Mouse (Mus musculus) kidney, adult 18-20 months (tissue): ENCODE measurements around the gene Egfl7.
A peak's percentile ranks its signal among the peaks of the same experiment; 100 is the strongest.

Source experiments
- DNase-seq: peaks from one replicate; pipeline ENCODE4 v3.0.0; 2021

Egfl7 gene

DNA sequence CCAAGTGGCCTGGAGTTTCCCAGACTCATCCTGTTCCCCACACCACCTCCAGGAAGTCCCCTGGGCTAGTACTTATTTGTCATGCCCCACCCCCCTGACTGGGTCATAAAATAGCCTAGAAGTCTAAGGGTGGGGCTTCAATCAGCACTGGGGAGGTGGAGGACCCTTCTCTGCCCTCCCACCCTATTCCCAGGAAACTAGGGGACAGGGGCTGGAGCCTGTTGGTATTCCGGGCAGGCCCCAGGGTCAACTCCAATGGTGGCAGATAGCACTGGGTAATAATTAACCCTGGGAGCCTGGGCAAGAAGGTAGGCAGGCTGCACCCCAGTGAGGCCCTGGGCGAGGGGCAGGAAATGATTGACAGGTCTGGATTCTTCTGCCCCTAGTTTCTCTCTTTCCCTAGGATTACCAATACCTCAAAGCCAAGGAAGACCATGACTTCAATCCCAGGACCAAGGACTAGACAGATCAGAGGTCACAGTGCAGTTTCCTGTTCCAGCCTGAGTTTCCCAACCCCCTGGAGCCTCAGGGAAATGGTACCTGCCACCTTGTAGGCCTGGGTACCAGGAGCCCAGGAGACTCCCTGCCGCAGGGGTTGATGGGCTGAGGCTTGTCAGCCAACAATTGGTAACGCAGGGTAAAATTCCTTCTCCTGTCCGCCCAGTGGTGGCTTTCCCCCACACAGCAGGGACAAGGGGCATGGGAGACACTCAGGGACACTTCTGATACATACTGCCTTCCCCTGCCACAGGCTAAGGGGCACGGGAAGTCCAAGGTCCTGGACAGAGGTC, 15.3 kb downstream of the Egfl7 start:
- peak; percentile 69 for DNase-seq

GRCm38 (mm10) chr2:26595725-26596435, 16.1 kb downstream of the Egfl7 start:
- no peak for DNase-seq

GRCm38 (mm10) chr2:26596898-26597297, 17.1 kb downstream of the Egfl7 start:
- no peak for DNase-seq

DNA sequence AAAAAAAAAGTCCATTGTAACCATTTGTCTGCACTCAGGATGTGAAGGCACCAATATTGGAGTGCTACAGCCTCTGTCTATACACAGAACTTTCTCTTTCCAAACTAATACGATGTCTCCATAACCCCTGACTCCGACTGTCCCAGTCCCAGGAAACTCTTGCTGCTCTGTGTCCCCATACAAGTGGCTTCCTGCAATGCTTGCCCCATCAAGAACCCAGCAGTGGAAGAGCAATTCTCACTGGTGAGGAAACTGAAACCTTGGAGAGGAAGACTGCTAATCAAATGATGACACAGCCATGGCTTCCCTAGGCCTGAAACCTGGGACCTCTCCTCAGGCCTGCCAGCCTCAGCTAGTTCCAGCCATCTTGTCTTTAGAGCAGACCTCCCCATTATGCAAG, 18.0 kb downstream of the Egfl7 start:
- no peak for DNase-seq

DNA sequence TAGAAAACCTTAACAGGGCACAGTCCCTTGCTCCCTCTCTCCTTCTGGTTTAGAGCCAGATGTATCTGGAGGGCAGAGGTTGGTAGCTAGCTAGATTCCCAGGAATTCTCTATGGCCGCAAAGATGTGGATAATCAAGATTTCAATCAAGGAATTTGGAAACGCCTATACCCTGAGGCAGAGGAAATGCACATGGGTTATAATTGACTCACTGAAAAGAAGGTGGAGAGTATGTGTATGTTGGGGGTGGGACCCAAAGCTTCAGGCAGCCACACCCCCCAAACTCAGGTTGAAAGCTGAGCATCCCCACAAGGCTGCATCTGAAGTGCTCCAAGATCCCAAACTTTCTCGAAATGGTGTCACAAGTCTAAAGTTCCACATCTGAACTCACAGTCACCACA, 18.6 kb downstream of the Egfl7 start:
- no peak for DNase-seq

- DNase-seq, result peak; percentile 48
These were observed 20.2 kb downstream of the Egfl7 start for GRCm38 (mm10) chr2:26599965-26600364.

- DNase-seq, result no peak
These were observed 20.9 kb downstream of the Egfl7 start for GRCm38 (mm10) chr2:26600664-26601063.

GRCm38 (mm10) chr2:26601595-26601994, 21.8 kb downstream of the Egfl7 start:
- no peak for DNase-seq

- DNase-seq, result no peak
These were observed 22.8 kb downstream of the Egfl7 start for GRCm38 (mm10) chr2:26602631-26603030.

DNA sequence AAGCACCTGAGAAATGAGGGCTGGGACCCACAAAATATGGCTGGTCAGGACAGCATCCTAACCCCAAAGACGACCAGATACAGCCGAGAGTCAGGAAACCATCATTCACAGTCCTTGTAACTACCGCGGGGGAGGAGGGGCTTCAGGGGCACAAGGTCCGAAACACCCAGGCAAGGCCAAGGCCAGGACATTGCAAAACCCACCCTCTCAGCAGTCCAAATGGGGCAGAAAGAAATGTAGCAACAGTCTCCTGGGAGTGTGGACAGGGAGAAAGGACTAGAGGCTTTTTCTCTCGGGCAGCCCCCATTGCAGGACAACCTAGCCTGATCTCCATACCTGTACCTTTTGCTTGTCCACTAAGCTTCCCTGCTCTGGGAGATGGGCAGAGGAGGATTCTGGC, 23.3 kb downstream of the Egfl7 start:
- DNase-seq, result no peak

DNA sequence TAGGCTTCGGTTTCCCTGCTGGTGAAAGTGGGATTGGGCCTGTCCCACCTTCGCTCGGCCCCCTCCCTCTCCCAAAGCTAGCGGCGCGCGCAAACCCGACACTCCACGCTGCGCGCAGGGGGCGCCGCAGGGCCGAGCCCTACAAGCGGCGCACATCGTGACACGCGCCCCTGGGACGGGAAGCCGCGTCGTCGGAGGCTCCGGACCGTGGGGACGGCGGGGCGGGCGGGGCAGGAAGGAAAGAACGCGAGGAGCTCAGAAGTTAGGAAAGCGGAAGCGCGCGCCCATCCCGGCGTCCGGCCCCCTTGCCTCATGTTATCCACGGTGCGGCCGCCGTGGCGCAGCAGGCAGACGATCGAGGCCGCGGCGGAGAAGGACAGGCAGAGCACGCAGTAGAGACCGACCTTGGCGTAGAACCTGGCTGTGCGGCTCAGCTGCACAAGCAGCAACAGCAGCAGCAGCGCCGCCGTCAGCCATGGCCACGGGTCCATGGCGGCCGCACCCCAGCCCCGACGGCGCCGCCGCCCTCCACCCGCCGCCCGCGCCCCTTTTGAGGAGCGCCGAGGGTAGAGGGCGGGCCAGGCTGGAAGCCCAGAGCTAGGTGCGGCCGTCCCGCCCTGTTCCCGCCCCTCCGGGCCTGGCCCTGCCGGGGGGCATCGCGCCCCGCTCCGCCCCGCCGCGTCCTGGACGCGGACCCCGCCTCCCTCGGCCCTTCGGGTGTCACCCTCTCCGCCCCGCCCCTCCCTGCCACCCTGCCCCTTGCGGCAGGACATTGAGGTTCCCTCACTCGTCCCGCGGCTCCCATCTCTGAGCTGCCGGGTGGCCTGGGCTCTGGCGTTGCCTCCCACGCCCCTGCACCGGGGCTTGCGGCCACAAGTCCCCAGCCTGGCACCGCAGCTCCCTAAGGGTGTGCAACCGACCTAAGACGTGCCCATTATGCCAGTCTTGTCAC, 24.2 kb downstream of the Egfl7 start, which contains the start of gene Agpat2:
Agpat2 (minus strand) TSS at position 698 of the 952 bp plus-strand sequence.
- peak; percentile 83 for DNase-seq

GRCm38 (mm10) chr2:26605331-26605730, 25.5 kb downstream of the Egfl7 start:
- no peak for DNase-seq

DNA sequence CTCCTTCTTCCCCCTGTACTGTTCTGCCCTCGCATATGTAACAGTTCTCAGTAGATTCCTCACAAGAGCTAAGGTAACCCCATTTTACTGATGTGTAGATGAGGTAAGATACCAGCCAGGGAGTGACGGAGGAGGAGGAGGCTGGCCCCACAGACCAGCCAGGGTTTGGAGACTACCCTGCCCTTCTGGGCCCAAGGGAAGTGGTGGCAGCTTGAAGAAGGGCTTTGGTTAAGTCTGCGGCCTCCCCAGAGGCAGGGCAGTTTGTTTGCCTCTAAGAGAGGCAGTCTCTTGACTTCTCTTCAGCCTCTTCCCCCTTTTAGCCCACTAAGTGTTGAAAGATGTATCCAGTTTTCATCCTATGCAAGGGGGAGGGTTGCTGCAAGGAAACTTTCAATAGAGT, 26.8 kb downstream of the Egfl7 start:
- no peak for DNase-seq

- DNase-seq, result no peak
These were observed 27.5 kb downstream of the Egfl7 start for GRCm38 (mm10) chr2:26607056-26607910.

DNA sequence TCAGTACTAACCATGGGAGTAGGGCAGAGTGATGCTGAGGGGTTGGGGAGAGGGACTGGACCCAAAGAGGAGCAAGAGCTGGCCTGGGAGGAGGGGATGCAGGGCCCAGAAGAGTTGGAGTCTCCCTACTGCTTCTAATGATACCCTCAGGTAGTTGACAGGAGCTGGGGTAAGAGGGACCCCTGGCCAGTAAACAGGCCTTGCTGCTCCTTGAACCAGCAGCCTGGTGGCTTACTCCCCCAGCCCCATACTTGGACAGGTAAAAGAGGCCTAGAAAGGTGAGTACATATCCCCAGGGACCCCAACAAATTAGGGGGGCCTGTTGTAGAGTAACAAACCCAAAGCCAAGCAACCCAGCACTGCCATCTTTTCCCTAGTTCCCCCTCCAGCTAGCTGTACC, 29.0 kb downstream of the Egfl7 start:
- no peak for DNase-seq

GRCm38 (mm10) chr2:26609261-26609661, 29.4 kb downstream of the Egfl7 start:
- no peak for DNase-seq

DNA sequence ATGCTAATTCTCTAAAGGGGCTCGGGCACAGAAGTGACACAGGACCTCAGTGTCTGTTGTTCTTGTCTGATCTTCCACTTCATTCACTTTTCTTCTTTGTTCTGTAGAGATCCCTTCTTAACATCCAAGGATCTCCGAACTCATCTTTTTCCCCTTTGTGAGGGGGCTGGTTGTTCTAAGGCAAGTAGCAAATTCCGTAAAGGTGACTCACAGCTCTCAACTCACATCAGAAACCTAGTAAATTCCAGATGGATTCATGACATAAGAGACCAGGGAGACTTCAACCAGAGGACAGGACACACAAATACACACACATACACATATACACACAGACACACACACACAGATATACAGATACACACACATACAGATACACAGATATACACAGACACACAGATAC, 30.7 kb downstream of the Egfl7 start:
- DNase-seq, result no peak

GRCm38 (mm10) chr2:26611054-26611453, 31.2 kb downstream of the Egfl7 start:
- no peak for DNase-seq

DNA sequence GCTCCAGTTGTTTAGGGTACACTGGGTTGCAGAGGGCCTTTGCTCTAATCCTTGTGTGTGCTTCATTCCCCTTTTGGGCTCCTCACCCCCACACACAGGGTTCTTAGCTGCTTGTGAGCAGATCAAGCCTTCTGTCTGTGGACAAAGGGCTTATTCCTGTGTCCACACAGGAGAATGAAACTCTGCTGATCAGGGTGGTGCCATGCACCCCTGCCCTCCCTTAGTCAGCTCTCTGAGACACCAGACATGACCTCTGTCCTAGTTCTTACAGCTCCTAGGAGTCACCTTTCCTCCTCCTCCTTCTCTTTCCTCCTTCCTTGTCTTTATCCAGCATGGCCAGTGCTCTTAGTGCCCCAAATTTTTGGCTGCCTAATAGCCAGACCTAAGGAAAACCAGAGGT, 32.1 kb downstream of the Egfl7 start:
- DNase-seq, result no peak

DNA sequence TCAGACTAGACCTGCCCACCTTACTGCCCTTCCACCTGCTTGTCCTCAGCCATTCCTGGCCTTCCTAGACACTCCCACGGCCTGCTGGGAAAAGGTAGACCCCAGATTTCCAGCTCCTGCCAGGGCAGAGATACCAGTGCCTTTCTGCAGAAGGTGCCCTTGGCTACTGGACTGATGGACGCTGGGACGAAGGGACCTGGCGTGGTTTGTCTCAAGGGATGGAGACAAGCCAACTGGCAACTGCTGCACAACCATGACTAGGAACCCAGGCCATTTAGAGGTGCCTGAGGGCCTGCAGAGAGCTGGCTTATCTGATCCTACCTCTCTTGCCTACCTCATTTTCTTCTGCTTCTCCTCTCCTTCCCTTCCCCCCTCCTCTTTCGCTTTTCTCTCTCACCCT, 35.1 kb downstream of the Egfl7 start:
- DNase-seq, result no peak

DNA sequence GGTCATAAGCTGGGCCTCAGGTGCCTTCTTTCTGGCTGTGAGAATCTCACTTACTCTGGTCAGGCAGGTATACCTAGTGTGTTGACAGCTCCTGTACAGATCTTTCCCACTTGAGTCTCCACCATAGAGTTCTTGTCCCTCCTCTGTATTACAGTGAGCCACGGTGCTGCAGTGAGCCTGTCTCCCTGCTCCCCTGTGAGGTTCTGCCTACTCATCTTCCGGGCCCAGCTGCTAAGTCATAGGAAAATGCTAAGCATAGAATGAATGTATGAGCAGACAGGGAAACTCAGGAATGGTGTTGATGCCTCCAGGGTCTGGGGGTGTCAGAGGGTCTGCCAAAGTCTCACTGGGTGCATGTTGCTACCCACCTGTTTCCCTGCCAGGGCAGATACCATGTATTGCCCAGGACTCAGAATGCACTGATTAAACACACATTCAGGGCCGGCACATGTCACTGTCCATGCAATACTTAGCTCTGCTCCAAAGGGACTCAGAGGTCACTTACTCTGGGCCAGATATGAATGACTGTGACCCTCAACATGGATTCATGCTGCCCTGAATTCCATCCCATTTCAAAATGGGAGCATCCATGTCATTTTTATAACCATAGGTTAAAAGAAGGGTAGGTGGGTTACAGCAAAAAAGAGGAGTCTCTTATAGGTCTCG, 35.8 kb downstream of the Egfl7 start:
- DNase-seq, result no peak

DNA sequence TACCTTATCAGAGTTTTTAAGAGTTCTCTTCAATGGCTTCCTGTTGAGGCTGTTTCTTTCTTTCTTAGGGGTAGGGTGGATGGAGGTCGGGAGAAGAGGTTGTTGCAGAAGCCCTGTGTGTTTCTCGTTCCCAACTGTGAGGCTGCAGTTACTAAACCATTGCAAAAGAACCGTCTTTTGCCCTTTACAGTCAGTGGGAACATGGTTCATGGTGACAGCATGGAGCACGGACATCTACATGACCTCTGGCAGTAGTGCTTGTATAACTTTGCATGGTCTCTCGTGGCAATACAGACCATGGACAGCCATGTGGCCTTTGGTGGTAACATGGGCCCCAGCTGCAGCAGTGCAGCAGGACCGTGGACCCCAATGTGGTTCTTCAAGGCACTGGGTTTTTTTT, 37.5 kb downstream of the Egfl7 start:
- no peak for DNase-seq
